Mouse (Mus musculus) kidney, embryonic 15.5 days (tissue): ENCODE data around the gene Ccdc38. TPM values are rescaled to one million over a fixed set of nuclear protein-coding genes. Genes with fewer than 3 reads are reported as not detected.
"Not testable (repeated sequence)": the region's sequence is repeated elsewhere in the genome, so short reads cannot be mapped to it uniquely, and the experiment has no call there.

Experiments used
- ATAC-seq: fragments of 200-750 bp; cut with Nextera tagmentation; replicated peaks from 2 replicates; pipeline ENCODE4 v1.8.0; 2017; ENCODE audit warnings: moderate TSS enrichment; ENCODE audit not compliant: low FRiP score
- H3K27ac ChIP-seq: fragments of 300-500 bp; sonication (generic); 2 replicates; pipeline ENCODE4 v1.5.1; 2015; ENCODE audit warnings: mild to moderate bottlenecking, inconsistent platforms
- H3K27me3 ChIP-seq: fragments of 300-500 bp; sonication (generic); 2 replicates; pipeline ENCODE4 v1.6.1; 2015; ENCODE audit warnings: inconsistent platforms
- H3K36me3 ChIP-seq: fragments of 300-500 bp; sonication (generic); 2 replicates; pipeline ENCODE4 v1.6.1; 2015; ENCODE audit warnings: inconsistent platforms
- H3K4me1 ChIP-seq: fragments of 300-500 bp; sonication (generic); 2 replicates; pipeline ENCODE4 v1.6.1; 2015; ENCODE audit warnings: inconsistent platforms
- H3K4me2 ChIP-seq: fragments of 300-500 bp; sonication (generic); 2 replicates; pipeline ENCODE4 v1.6.1; 2015; ENCODE audit warnings: moderate library complexity, mild to moderate bottlenecking, inconsistent platforms
- H3K4me3 ChIP-seq: fragments of 300-500 bp; sonication (generic); replicated peaks from 2 replicates; pipeline ENCODE4 v1.5.1; 2015; ENCODE audit warnings: mild to moderate bottlenecking, inconsistent platforms
- H3K9ac ChIP-seq: fragments of 300-500 bp; sonication (generic); 2 replicates; pipeline ENCODE4 v1.6.1; 2015; ENCODE audit warnings: mild to moderate bottlenecking, inconsistent platforms
- H3K9me3 ChIP-seq: fragments of 300-500 bp; sonication (generic); replicated peaks from 2 replicates; pipeline ENCODE4 v1.6.1; 2016; ENCODE audit warnings: inconsistent platforms
- WGBS: fragments of 180-500 bp; shearing (Covaris S2); methylation state at CpG from one replicate; pipeline ENCODE4 v1.1.7; 2015; ENCODE audit warnings: mixed read lengths; 5-methylcytosine and 5-hydroxymethylcytosine counted together
- polyA plus RNA-seq: library from polyadenylated mRNA; unstranded; fragments of >200 nt; fragmentation: Nextera tagmentation; extraction: Ambion mirVana; gene quantifications from 2 replicates; pipeline ENCODE4 v1.2.1, GENCODE M21; 2015

Ccdc38 gene
- polyA plus RNA-seq, 1 experiment from 2014 or later = 0.31 TPM

- Histone ChIP-seq H3K9me3 (no peaks in the 10 kb centered on the region), H3K36me3 (no peaks in the 10 kb centered on the region), H3K27ac (no peak overlapping the region), H3K4me3 (no peak overlapping the region), H3K4me2 (no peak overlapping the region), H3K9ac (no peak overlapping the region), H3K27me3 (0 out of 2 replicates have a peak, but pooled peaks cover 3% of the 10 kb centered on the region), H3K4me1 (no peaks in the 10 kb centered on the region)
- 83% methylated on average over 8 of the region's 8 CpGs for WGBS
- ATAC-seq = no peak
These were observed 12.2 kb downstream of the Ccdc38 start for GRCm38 (mm10) chr10:93552596-93552995.

GRCm38 (mm10) chr10:93557971-93558370 lies 17.5 kb downstream of the Ccdc38 start:
- H3K27me3 ChIP-seq, H3K4me1 ChIP-seq, H3K4me3 ChIP-seq, H3K27ac ChIP-seq, H3K9ac ChIP-seq, H3K4me2 ChIP-seq, H3K9me3 ChIP-seq, H3K36me3 ChIP-seq, ATAC-seq: not testable (repeated sequence)
- 67% methylated on average over 2 of the region's 2 CpGs for WGBS

GRCm38 (mm10) chr10:93559786-93560185 lies 19.4 kb downstream of the Ccdc38 start:
- Histone ChIP-seq H3K27ac (no peak overlapping the region), H3K27me3 (0 out of 2 replicates have a peak, but pooled peaks cover 3% of the 10 kb centered on the region), H3K9me3 (no peaks in the 10 kb centered on the region), H3K4me3 (no peak overlapping the region), H3K36me3 (no peaks in the 10 kb centered on the region), H3K4me1 (no peaks in the 10 kb centered on the region; the same call in 1 of the 2 replicates), H3K9ac (no peak overlapping the region), H3K4me2 (no peak overlapping the region)
- WGBS = 54% methylated on average over 9 of the region's 9 CpGs
- ATAC-seq = 0 out of 2 replicates have a peak, but pooled peaks have one; percentile 29

GRCm38 (mm10) chr10:93564518-93565090 lies 24.2 kb downstream of the Ccdc38 start:
- Histone ChIP-seq H3K36me3 (no peaks in the 10 kb centered on the region), H3K27me3 (no peaks in the 10 kb centered on the region), H3K9me3 (no peaks in the 10 kb centered on the region), H3K9ac (no peak overlapping the region), H3K4me2 (no peak overlapping the region), H3K27ac (no peak overlapping the region), H3K4me3 (no peak overlapping the region), H3K4me1 (no peaks in the 10 kb centered on the region; the same call in 1 of the 2 replicates)
- WGBS = 88% methylated on average over 14 of the region's 14 CpGs
- no peak for ATAC-seq

GRCm38 (mm10) chr10:93567066-93567465 lies 26.6 kb downstream of the Ccdc38 start:
- Histone ChIP-seq H3K36me3 (no peaks in the 10 kb centered on the region), H3K27me3 (no peaks in the 10 kb centered on the region), H3K27ac (no peak overlapping the region), H3K4me2 (no peak overlapping the region), H3K4me1 (no peaks in the 10 kb centered on the region), H3K9me3 (no peaks in the 10 kb centered on the region), H3K4me3 (no peak overlapping the region), H3K9ac (no peak overlapping the region)
- WGBS = 83% methylated on average over 10 of the region's 10 CpGs
- no peak for ATAC-seq

GRCm38 (mm10) chr10:93567841-93568566 lies 27.6 kb downstream of the Ccdc38 start:
- Histone ChIP-seq H3K4me1 (no peaks in the 10 kb centered on the region), H3K4me2 (no peak overlapping the region), H3K36me3 (no peaks in the 10 kb centered on the region), H3K9ac (no peak overlapping the region), H3K4me3 (no peak overlapping the region), H3K27ac (no peak overlapping the region), H3K27me3 (no peaks in the 10 kb centered on the region), H3K9me3 (no peaks in the 10 kb centered on the region)
- no peak for ATAC-seq
- WGBS = 86% methylated on average over 11 of the region's 11 CpGs

- Histone ChIP-seq H3K9ac (no peak overlapping the region), H3K27ac (no peak overlapping the region), H3K36me3 (no peaks in the 10 kb centered on the region), H3K4me2 (no peak overlapping the region), H3K4me3 (no peak overlapping the region), H3K27me3 (no peaks in the 10 kb centered on the region), H3K9me3 (no peaks in the 10 kb centered on the region), H3K4me1 (no peaks in the 10 kb centered on the region)
- 87% methylated on average over 6 of the region's 6 CpGs for WGBS
- ATAC-seq = no peak
These were observed 28.2 kb downstream of the Ccdc38 start for GRCm38 (mm10) chr10:93568671-93569070.

- Histone ChIP-seq H3K27ac (no peak overlapping the region), H3K4me2 (no peak overlapping the region), H3K36me3 (no peaks in the 10 kb centered on the region), H3K4me3 (no peak overlapping the region), H3K9me3 (no peaks in the 10 kb centered on the region), H3K27me3 (no peaks in the 10 kb centered on the region), H3K4me1 (no peaks in the 10 kb centered on the region), H3K9ac (no peak overlapping the region)
- ATAC-seq = no peak
- WGBS = 70% methylated on average over 2 of the region's 2 CpGs
These were observed 31.8 kb downstream of the Ccdc38 start for GRCm38 (mm10) chr10:93572209-93572608.

GRCm38 (mm10) chr10:93574966-93575365 lies 34.5 kb downstream of the Ccdc38 start:
- Histone ChIP-seq H3K4me1 (no peaks in the 10 kb centered on the region), H3K27ac (no peak overlapping the region), H3K4me2 (no peak overlapping the region), H3K4me3 (no peak overlapping the region), H3K9me3 (no peaks in the 10 kb centered on the region), H3K27me3 (no peaks in the 10 kb centered on the region), H3K36me3 (0 out of 2 replicates have a peak, but pooled peaks cover 6% of the 10 kb centered on the region), H3K9ac (no peak overlapping the region)
- no peak for ATAC-seq
- 54% methylated on average over 4 of the region's 4 CpGs for WGBS

- Histone ChIP-seq H3K9me3 (no peaks in the 10 kb centered on the region), H3K36me3 (0 out of 2 replicates have a peak, but pooled peaks cover 7% of the 10 kb centered on the region), H3K4me2 (no peak overlapping the region), H3K27me3 (no peaks in the 10 kb centered on the region), H3K4me3 (no peak overlapping the region), H3K27ac (no peak overlapping the region), H3K9ac (no peak overlapping the region), H3K4me1 (no peaks in the 10 kb centered on the region)
- no peak for ATAC-seq
- 91% methylated on average over 8 of the region's 8 CpGs for WGBS
These were observed 35.5 kb downstream of the Ccdc38 start for GRCm38 (mm10) chr10:93575960-93576359.

GRCm38 (mm10) chr10:93577271-93577886 lies 36.9 kb downstream of the Ccdc38 start:
- 70% methylated on average over 13 of the region's 13 CpGs for WGBS
- H3K4me2 ChIP-seq = no peak overlapping the region
- no peak overlapping the region for H3K9ac ChIP-seq
- H3K9me3 ChIP-seq = no peaks in the 10 kb centered on the region
- ATAC-seq = no peak
- H3K4me3 ChIP-seq = no peak overlapping the region
- H3K36me3 ChIP-seq = peaks cover 21% of the 10 kb centered on the region
- no peak overlapping the region for H3K27ac ChIP-seq
- no peaks in the 10 kb centered on the region for H3K4me1 ChIP-seq
- no peaks in the 10 kb centered on the region for H3K27me3 ChIP-seq

GRCm38 (mm10) chr10:93588796-93589195 lies 48.4 kb downstream of the Ccdc38 start:
- Histone ChIP-seq H3K27ac (peak overlapping the region; percentile 85), H3K4me3 (peak overlapping the region; percentile 85), H3K36me3 (peaks cover 34% of the 10 kb centered on the region), H3K9ac (peak overlapping the region; percentile 87), H3K27me3 (no peaks in the 10 kb centered on the region), H3K9me3 (no peaks in the 10 kb centered on the region), H3K4me1 (peaks cover 18% of the 10 kb centered on the region), H3K4me2 (peak overlapping the region; percentile 76)
- peak; percentile 19; the same call in 1 of the 2 replicates for ATAC-seq
- WGBS = 0% methylated on average over 11 of the region's 11 CpGs
